Mouse (Mus musculus): ENCODE measurements around the gene Six2. TPM values are rescaled to one million over a fixed set of nuclear protein-coding genes. Genes with fewer than 3 reads are reported as not detected.
"Not testable (repeated sequence)": the region's sequence is repeated elsewhere in the genome, so short reads cannot be mapped to it uniquely, and the experiment has no call there.

Gene Six2
- polyA plus RNA-seq, 1 experiment from 2014 or later, result not detected

DNA sequence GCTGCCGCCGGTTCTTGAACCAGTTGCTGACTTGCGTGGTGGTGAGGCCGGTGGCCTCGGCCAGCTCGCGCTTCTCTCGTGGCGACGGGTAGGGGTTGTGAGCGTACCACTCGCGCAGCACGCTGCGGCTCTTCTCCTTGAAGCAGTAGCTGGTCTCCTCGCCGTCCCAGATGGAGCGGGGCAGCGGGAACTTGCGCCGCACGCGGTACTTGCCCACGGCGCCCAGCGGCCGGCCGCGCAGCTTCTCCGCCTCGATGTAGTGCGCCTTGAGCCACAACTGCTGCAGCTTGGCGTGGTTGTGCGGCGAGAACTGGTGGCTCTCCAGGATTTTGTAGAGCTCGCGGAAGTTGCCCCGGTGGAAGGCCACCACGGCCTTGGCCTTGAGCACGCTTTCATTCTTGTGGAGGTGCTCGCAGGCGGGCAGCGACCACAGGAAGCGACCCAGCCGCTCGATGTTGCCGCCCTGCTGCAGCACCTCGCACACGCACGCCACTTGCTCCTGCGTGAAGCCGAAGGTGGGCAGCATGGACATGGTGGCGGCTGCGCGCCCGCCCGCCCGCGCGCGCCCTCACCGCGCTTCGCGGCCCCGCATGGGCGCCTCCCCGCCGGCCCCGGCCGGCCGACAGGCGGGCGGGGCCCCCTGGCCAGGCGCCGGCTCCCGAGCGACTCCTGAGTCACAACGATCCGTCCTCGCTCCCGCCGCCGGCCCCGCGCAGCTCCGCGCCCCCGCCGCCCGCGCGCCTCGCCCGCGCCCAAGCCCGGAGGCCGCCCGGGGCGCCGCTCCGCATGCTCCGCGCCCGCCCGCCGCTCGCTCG is 446 bp downstream of the Six2 start:
- peaks cover 18% of the 10 kb centered on the region; the same call in 1 of the 2 replicates for H3K4me1 ChIP-seq (ENCODE audit: insufficient read depth)
- ATAC-seq (no peak), DNase-seq (no peak)
- TF ChIP-seq CTCF (IDR thresholded peaks at IDR 0.05; ENCODE audit: low read depth) (no peak), EP300 (IDR thresholded peaks at IDR 0.05; ENCODE audit: low read depth) (no peak)
- H3K27me3 ChIP-seq (ENCODE audit: insufficient read depth, low read length), result peaks cover 97% of the 10 kb centered on the region
- no peaks in the 10 kb centered on the region for H3K36me3 ChIP-seq (replicated peaks; ENCODE audit: insufficient read depth, low read length)
- no peak overlapping the region for H3K27ac ChIP-seq (ENCODE audit: low read depth)
- no peak overlapping the region for H3K9ac ChIP-seq (replicated peaks)
- peak overlapping the region; percentile 60 for H3K4me2 ChIP-seq (ENCODE audit: low read depth, low read length)
- 1% methylated on average over 80 of the region's 109 CpGs for WGBS (ENCODE audit: insufficient replicate concordance)
- no peaks in the 10 kb centered on the region for H3K9me3 ChIP-seq (ENCODE audit: low read length)
- peak overlapping the region; percentile 28 for H3K4me3 ChIP-seq (ENCODE audit: low read depth, low read length)

- Histone ChIP-seq H3K4me2 (ENCODE audit: low read depth, low read length) (no peak overlapping the region; the same call in 1 of the 2 replicates), H3K27me3 (ENCODE audit: insufficient read depth, low read length) (peaks cover 97% of the 10 kb centered on the region), H3K4me1 (ENCODE audit: insufficient read depth) (peaks cover 18% of the 10 kb centered on the region; the same call in 1 of the 2 replicates), H3K36me3 (replicated peaks; ENCODE audit: insufficient read depth, low read length) (no peaks in the 10 kb centered on the region), H3K4me3 (ENCODE audit: low read depth, low read length) (peak overlapping the region; percentile 28), H3K9ac (replicated peaks) (no peak overlapping the region), H3K9me3 (ENCODE audit: low read length) (no peaks in the 10 kb centered on the region), H3K27ac (ENCODE audit: low read depth) (no peak overlapping the region)
- DNase-seq (no peak), ATAC-seq (no peak)
- 3% methylated on average over 42 of the region's 42 CpGs for WGBS (ENCODE audit: insufficient replicate concordance)
- no peak for TF ChIP-seq EP300 (IDR thresholded peaks at IDR 0.05; ENCODE audit: low read depth)
- no peak for TF ChIP-seq CTCF (IDR thresholded peaks at IDR 0.05; ENCODE audit: low read depth)
Measured at GRCm38 (mm10) chr17:85686476-85687420, 1.3 kb downstream of the Six2 start.

DNA sequence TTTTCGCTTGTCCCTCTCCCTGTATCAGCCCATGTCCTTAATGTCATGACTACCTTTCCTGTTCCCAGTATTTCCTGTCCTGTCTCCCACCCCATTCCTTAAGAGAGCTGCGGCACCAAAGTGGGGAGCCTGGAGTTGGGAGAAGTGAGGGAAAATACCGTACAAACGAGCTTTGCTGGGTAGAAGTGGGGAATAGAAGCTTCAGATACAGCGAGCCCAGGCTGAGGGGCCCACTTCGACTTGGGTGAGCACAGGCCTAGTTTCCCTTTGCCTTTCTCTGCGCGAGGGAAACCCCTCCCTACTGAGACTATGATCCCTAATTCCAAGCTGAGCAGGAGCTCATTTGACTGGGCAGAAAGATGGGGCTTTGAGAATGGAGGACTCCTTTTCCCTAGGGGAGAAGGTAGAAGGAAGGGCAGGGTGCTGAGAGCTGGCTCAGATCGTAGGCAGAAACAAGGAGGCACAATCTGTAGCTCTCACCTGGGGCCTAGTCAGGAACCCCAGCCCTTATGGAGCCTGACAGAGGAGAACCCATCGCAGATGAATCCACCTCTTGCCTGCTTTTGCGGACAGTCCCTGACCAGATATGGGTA is 2.3 kb downstream of the Six2 start:
- no peak overlapping the region for H3K4me3 ChIP-seq (ENCODE audit: low read depth, low read length)
- peaks cover 18% of the 10 kb centered on the region; the same call in 1 of the 2 replicates for H3K4me1 ChIP-seq (ENCODE audit: insufficient read depth)
- no peaks in the 10 kb centered on the region for H3K9me3 ChIP-seq (ENCODE audit: low read length)
- 12% methylated on average over 11 of the region's 11 CpGs for WGBS (ENCODE audit: insufficient replicate concordance)
- no peak overlapping the region for H3K4me2 ChIP-seq (ENCODE audit: low read depth, low read length)
- ATAC-seq (no peak), DNase-seq (no peak)
- H3K27me3 ChIP-seq (ENCODE audit: insufficient read depth, low read length), result peaks cover 97% of the 10 kb centered on the region
- TF ChIP-seq CTCF (IDR thresholded peaks at IDR 0.05; ENCODE audit: low read depth) (no peak), EP300 (IDR thresholded peaks at IDR 0.05; ENCODE audit: low read depth) (no peak)
- no peak overlapping the region for H3K27ac ChIP-seq (ENCODE audit: low read depth)
- H3K36me3 ChIP-seq (replicated peaks; ENCODE audit: insufficient read depth, low read length), result no peaks in the 10 kb centered on the region
- H3K9ac ChIP-seq (replicated peaks), result no peak overlapping the region

DNA sequence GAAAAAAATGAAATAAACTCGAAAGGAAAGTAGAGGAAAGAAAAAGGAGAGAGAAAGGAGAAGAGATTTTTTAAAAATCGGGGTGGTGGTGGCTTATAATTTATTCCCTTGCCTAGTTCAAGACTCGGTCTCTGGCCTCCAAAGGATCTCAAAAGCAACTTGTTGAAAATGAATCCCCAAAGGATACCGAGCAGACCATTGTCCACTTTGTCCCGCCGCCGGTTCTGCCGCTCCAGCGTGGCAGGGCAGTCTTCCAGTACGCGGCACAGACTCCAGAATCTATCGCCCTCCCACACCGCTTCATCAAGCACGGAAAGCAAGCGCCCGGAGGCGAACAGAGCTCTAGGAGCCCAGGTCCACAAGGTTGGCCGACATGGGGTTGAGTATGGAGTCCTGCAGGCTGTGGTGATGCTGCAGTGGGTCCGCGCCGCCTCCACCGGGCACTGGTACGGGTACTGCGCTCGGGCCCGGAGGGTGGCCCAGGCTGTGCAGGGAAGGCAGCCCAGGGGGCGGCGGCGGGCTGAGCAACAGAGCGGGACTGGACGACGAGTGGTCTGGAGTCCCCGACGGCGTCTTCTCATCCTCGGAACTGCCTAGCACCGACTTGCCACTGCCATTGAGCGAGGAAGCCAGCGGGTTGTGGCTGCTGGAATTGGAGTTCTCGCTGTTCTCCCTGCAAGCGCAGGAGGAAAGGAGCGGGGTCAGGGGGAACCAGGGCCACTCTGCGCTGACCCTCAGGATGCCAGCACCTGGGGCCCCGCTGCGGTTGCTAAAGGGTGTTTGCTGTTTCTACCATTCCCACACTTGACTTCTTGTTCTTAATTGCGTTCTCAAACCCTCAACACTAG is 3.0 kb downstream of the Six2 start:
- H3K9me3 ChIP-seq (ENCODE audit: low read length), result no peaks in the 10 kb centered on the region
- H3K4me3 ChIP-seq (ENCODE audit: low read depth, low read length), result no peak overlapping the region
- peaks cover 18% of the 10 kb centered on the region; the same call in 1 of the 2 replicates for H3K4me1 ChIP-seq (ENCODE audit: insufficient read depth)
- no peak for DNase-seq
- no peak for ATAC-seq
- H3K4me2 ChIP-seq (ENCODE audit: low read depth, low read length), result no peak overlapping the region
- TF ChIP-seq EP300 (IDR thresholded peaks at IDR 0.05; ENCODE audit: low read depth) (no peak), CTCF (IDR thresholded peaks at IDR 0.05; ENCODE audit: low read depth) (no peak)
- no peak overlapping the region for H3K27ac ChIP-seq (ENCODE audit: low read depth)
- no peak overlapping the region for H3K9ac ChIP-seq (replicated peaks)
- H3K27me3 ChIP-seq (ENCODE audit: insufficient read depth, low read length), result peaks cover 97% of the 10 kb centered on the region
- H3K36me3 ChIP-seq (replicated peaks; ENCODE audit: insufficient read depth, low read length), result no peaks in the 10 kb centered on the region
- 3% methylated on average over 46 of the region's 46 CpGs for WGBS (ENCODE audit: insufficient replicate concordance)

DNA sequence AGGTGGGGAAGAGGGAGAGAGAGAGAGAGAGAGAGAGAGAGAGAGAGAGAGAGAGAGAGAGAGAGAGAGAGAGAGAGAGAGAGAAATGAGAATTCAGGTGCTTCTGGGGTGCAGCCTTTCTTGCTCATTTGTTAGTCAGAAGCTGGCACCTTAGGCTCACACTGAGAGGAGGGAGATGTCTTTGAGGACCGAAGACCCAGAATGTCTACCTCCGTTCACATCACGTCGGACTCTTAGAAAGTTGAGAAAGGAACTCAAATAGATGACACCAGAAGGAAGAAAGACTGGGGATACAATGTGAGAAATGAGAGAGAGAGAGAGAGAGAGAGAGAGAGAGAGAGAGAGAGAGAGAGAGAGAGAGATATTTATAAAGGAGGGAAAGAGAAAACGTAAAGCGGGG is 3.6 kb downstream of the Six2 start:
- peaks cover 97% of the 10 kb centered on the region for H3K27me3 ChIP-seq (ENCODE audit: insufficient read depth, low read length)
- peaks cover 18% of the 10 kb centered on the region; the same call in 1 of the 2 replicates for H3K4me1 ChIP-seq (ENCODE audit: insufficient read depth)
- ATAC-seq; H3K36me3 ChIP-seq (replicated peaks; ENCODE audit: insufficient read depth, low read length); DNase-seq; H3K9ac ChIP-seq (replicated peaks); H3K4me2 ChIP-seq (ENCODE audit: low read depth, low read length); H3K27ac ChIP-seq (ENCODE audit: low read depth); H3K4me3 ChIP-seq (ENCODE audit: low read depth, low read length); H3K9me3 ChIP-seq (ENCODE audit: low read length): not testable (repeated sequence)
- WGBS (ENCODE audit: insufficient replicate concordance), result 3% methylated on average over 6 of the region's 6 CpGs
